Mouse (Mus musculus) C2C12 (cell line): ENCODE measurements around the gene Kcnh1.

Source experiments
- CEBPB ChIP-seq: IDR thresholded peaks from one replicate; pipeline ENCODE4 v1.6.1; 2011; ENCODE audit warnings: low read depth, mild to moderate bottlenecking, control low read depth, moderate library complexity
- CTCF ChIP-seq: IDR thresholded peaks from one replicate; pipeline ENCODE4 v1.5.1; 2011; ENCODE audit not compliant: control insufficient read depth, insufficient read depth, insufficient read length
- MAX ChIP-seq: IDR thresholded peaks from one replicate; pipeline ENCODE4 v1.6.1; 2011; ENCODE audit warnings: mild to moderate bottlenecking, control low read depth
- MYOD1 ChIP-seq: IDR thresholded peaks from one replicate; pipeline ENCODE4 v1.6.1; 2011; ENCODE audit warnings: low read depth; ENCODE audit not compliant: control insufficient read depth, insufficient read length
- MYOG ChIP-seq: IDR thresholded peaks from one replicate; pipeline ENCODE4 v1.6.1; 2011; ENCODE audit not compliant: control insufficient read depth, insufficient read length; ENCODE audit errors: extremely low read depth
- USF1 ChIP-seq: IDR thresholded peaks from one replicate; pipeline ENCODE4 v1.6.1; 2011; ENCODE audit warnings: low read depth, mild to moderate bottlenecking, control low read depth, moderate library complexity

- TF ChIP-seq CTCF (no peak), USF1 (no peak), MYOD1 (no peak), MAX (no peak), CEBPB (no peak), MYOG (no peak)
Observed at GRCm38 (mm10) chr1:192522376-192523178, 332.0 kb downstream of the Kcnh1 start.
